Mouse (Mus musculus): ENCODE data around the gene Ccdc169.

DNA sequence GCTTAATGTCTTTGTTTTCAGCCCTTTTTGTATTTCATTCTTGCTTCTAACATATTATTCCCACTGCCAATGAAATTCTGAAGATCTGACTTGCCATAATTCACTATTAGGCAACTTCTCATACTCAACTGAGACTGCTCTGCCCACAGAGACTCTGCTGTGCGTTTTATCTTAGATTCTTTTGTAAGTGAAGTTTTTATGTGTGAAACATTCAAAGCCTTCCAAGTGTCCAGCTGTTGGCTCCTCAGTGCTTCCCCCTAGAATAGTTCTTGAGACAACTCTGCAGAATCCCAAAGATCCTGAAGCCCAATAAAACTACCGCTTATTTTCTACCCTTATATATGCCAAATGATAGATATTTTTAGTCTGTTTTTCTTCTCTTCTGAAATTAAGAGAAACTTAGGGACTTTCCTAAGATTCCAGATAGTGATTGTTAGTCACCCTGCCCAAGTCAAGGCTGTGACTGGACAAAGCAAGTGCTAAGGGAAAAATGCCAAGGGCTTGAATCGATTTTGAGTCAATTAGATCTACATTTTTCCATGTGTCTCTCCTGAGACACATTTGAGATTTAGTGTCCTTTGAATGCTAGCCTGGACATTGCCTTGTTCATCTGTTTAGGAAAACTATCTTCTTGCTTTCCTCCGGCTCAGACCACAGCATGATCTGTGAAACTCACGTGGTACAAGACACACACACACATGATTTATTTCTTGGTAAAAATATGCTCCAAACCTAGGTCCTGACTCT lies 58.6 kb downstream of the Ccdc169 start:
- TF ChIP-seq CTCF (IDR thresholded peaks at IDR 0.05; ENCODE audit: low read depth, low read length) (no peak), GATA1 (IDR thresholded peaks at IDR 0.05; ENCODE audit: borderline replicate concordance, low read length) (no peak), TAL1 (conservative IDR thresholded peaks at IDR 0.05; ENCODE audit: low read depth, low read length) (no peak), POLR2AphosphoS5 (IDR thresholded peaks at IDR 0.05; ENCODE audit: insufficient replicate concordance, low read depth, low read length) (no peak)
